Mouse (Mus musculus): ENCODE measurements around the gene Schip1. TPM values are rescaled to one million over a fixed set of nuclear protein-coding genes. Genes with fewer than 3 reads are reported as not detected.
A peak's percentile ranks its signal among the peaks of the same experiment; 100 is the strongest.

Gene Schip1
- polyA plus RNA-seq, 1 experiment from 2014 or later: 2.3 TPM

GRCm38 (mm10) chr3:68496513-68496912 lies 431.9 kb downstream of the Schip1 start:
- H3K4me1 ChIP-seq (ENCODE audit: insufficient read depth): peaks cover 19% of the 10 kb centered on the region
- no peak overlapping the region for H3K4me2 ChIP-seq (ENCODE audit: low read depth, low read length)
- no peak for TF ChIP-seq CTCF (IDR thresholded peaks at IDR 0.05; ENCODE audit: low read depth)
- TF ChIP-seq EP300 (IDR thresholded peaks at IDR 0.05; ENCODE audit: low read depth): no peak
- H3K27ac ChIP-seq (ENCODE audit: low read depth): no peak overlapping the region
- no peak for ATAC-seq
- no peaks in the 10 kb centered on the region for H3K36me3 ChIP-seq (replicated peaks; ENCODE audit: insufficient read depth, low read length)
- H3K27me3 ChIP-seq (ENCODE audit: insufficient read depth, low read length): peaks cover 43% of the 10 kb centered on the region
- no peak overlapping the region for H3K4me3 ChIP-seq (ENCODE audit: low read depth, low read length)
- 44% methylated on average over 6 of the region's 6 CpGs for WGBS (ENCODE audit: insufficient replicate concordance)
- no peak for DNase-seq
- H3K9ac ChIP-seq (replicated peaks): no peak overlapping the region
- H3K9me3 ChIP-seq (ENCODE audit: low read length): no peaks in the 10 kb centered on the region

- H3K27me3 ChIP-seq (ENCODE audit: insufficient read depth, low read length): peaks cover 20% of the 10 kb centered on the region
- DNase-seq: peak; percentile 42
- no peak overlapping the region for H3K4me2 ChIP-seq (ENCODE audit: low read depth, low read length)
- H3K4me1 ChIP-seq (ENCODE audit: insufficient read depth): peaks cover 7% of the 10 kb centered on the region
- 48% methylated on average over 6 of the region's 6 CpGs for WGBS (ENCODE audit: insufficient replicate concordance)
- H3K36me3 ChIP-seq (replicated peaks; ENCODE audit: insufficient read depth, low read length): no peaks in the 10 kb centered on the region
- peak; percentile 90 for TF ChIP-seq EP300 (IDR thresholded peaks at IDR 0.05; ENCODE audit: low read depth)
- no peak for TF ChIP-seq CTCF (IDR thresholded peaks at IDR 0.05; ENCODE audit: low read depth)
- no peaks in the 10 kb centered on the region for H3K9me3 ChIP-seq (ENCODE audit: low read length)
- no peak overlapping the region for H3K27ac ChIP-seq (ENCODE audit: low read depth)
- H3K4me3 ChIP-seq (ENCODE audit: low read depth, low read length): no peak overlapping the region
- H3K9ac ChIP-seq (replicated peaks): no peak overlapping the region
- ATAC-seq: peak; percentile 85
Observed at GRCm38 (mm10) chr3:68499532-68500152, 435.0 kb downstream of the Schip1 start.

GRCm38 (mm10) chr3:68504838-68505237 lies 440.2 kb downstream of the Schip1 start:
- Histone ChIP-seq H3K9me3 (ENCODE audit: low read length) (no peaks in the 10 kb centered on the region), H3K4me1 (ENCODE audit: insufficient read depth) (peaks cover 9% of the 10 kb centered on the region; the same call in 1 of the 2 replicates), H3K4me2 (ENCODE audit: low read depth, low read length) (no peak overlapping the region), H3K4me3 (ENCODE audit: low read depth, low read length) (no peak overlapping the region), H3K27ac (ENCODE audit: low read depth) (no peak overlapping the region), H3K36me3 (replicated peaks; ENCODE audit: insufficient read depth, low read length) (no peaks in the 10 kb centered on the region), H3K27me3 (ENCODE audit: insufficient read depth, low read length) (no peaks in the 10 kb centered on the region), H3K9ac (replicated peaks) (no peak overlapping the region)
- DNase-seq: no peak
- WGBS (ENCODE audit: insufficient replicate concordance): 54% methylated on average over 3 of the region's 3 CpGs
- TF ChIP-seq EP300 (IDR thresholded peaks at IDR 0.05; ENCODE audit: low read depth) (no peak), CTCF (IDR thresholded peaks at IDR 0.05; ENCODE audit: low read depth) (no peak)
- no peak for ATAC-seq

- 42% methylated on average over 7 of the region's 7 CpGs for WGBS (ENCODE audit: insufficient replicate concordance)
- no peaks in the 10 kb centered on the region for H3K36me3 ChIP-seq (replicated peaks; ENCODE audit: insufficient read depth, low read length)
- H3K9ac ChIP-seq (replicated peaks): no peak overlapping the region
- DNase-seq (no peak), ATAC-seq (no peak)
- H3K4me2 ChIP-seq (ENCODE audit: low read depth, low read length): no peak overlapping the region
- TF ChIP-seq EP300 (IDR thresholded peaks at IDR 0.05; ENCODE audit: low read depth) (no peak; the same call in 1 of the 2 replicates), CTCF (IDR thresholded peaks at IDR 0.05; ENCODE audit: low read depth) (no peak)
- H3K27ac ChIP-seq (ENCODE audit: low read depth): no peak overlapping the region
- no peak overlapping the region for H3K4me3 ChIP-seq (ENCODE audit: low read depth, low read length)
- H3K9me3 ChIP-seq (ENCODE audit: low read length): no peaks in the 10 kb centered on the region
- peaks cover 9% of the 10 kb centered on the region; the same call in 1 of the 2 replicates for H3K4me1 ChIP-seq (ENCODE audit: insufficient read depth)
- no peaks in the 10 kb centered on the region for H3K27me3 ChIP-seq (ENCODE audit: insufficient read depth, low read length)
Observed at GRCm38 (mm10) chr3:68506769-68507318, 442.2 kb downstream of the Schip1 start.

- H3K27ac ChIP-seq (ENCODE audit: low read depth): peak overlapping the region; percentile 25
- TF ChIP-seq CTCF (IDR thresholded peaks at IDR 0.05; ENCODE audit: low read depth) (no peak), EP300 (IDR thresholded peaks at IDR 0.05; ENCODE audit: low read depth) (peak; percentile 51; the same call in 1 of the 2 replicates)
- ATAC-seq (peak; percentile 81), DNase-seq (peak; percentile 53)
- no peak overlapping the region for H3K4me3 ChIP-seq (ENCODE audit: low read depth, low read length)
- H3K27me3 ChIP-seq (ENCODE audit: insufficient read depth, low read length): no peaks in the 10 kb centered on the region
- H3K4me2 ChIP-seq (ENCODE audit: low read depth, low read length): no peak overlapping the region
- WGBS (ENCODE audit: insufficient replicate concordance): 18% methylated on average over 6 of the region's 6 CpGs
- no peak overlapping the region for H3K9ac ChIP-seq (replicated peaks)
- no peaks in the 10 kb centered on the region for H3K36me3 ChIP-seq (replicated peaks; ENCODE audit: insufficient read depth, low read length)
- peaks cover 9% of the 10 kb centered on the region; the same call in 1 of the 2 replicates for H3K4me1 ChIP-seq (ENCODE audit: insufficient read depth)
- no peaks in the 10 kb centered on the region for H3K9me3 ChIP-seq (ENCODE audit: low read length)
Observed at GRCm38 (mm10) chr3:68508629-68509028, 444.0 kb downstream of the Schip1 start.

- Histone ChIP-seq H3K9me3 (ENCODE audit: low read length) (no peaks in the 10 kb centered on the region), H3K4me2 (ENCODE audit: low read depth, low read length) (no peak overlapping the region; the same call in 1 of the 2 replicates), H3K9ac (replicated peaks) (no peak overlapping the region), H3K36me3 (replicated peaks; ENCODE audit: insufficient read depth, low read length) (no peaks in the 10 kb centered on the region), H3K27me3 (ENCODE audit: insufficient read depth, low read length) (no peaks in the 10 kb centered on the region), H3K4me3 (ENCODE audit: low read depth, low read length) (no peak overlapping the region), H3K27ac (ENCODE audit: low read depth) (no peak overlapping the region), H3K4me1 (ENCODE audit: insufficient read depth) (peaks cover 9% of the 10 kb centered on the region; the same call in 1 of the 2 replicates)
- WGBS (ENCODE audit: insufficient replicate concordance): 59% methylated on average over 5 of the region's 5 CpGs
- TF ChIP-seq EP300 (IDR thresholded peaks at IDR 0.05; ENCODE audit: low read depth) (peak; percentile 46; the same call in 1 of the 2 replicates), CTCF (IDR thresholded peaks at IDR 0.05; ENCODE audit: low read depth) (no peak)
- DNase-seq (peak; percentile 22), ATAC-seq (peak; percentile 58)
Observed at GRCm38 (mm10) chr3:68510872-68511271, 446.3 kb downstream of the Schip1 start.
